Mouse (Mus musculus) splenic B cell, adult 2 months (primary cell): ENCODE measurements at regions not wholly inside any gene's neighbourhood (a gene's known extent, or its start where the extent isn't known, plus 50 kb on each side); places are given as distances from the start of the nearest gene placed in this dataset.

Source experiments
- DNase-seq: peaks from one replicate; pipeline ENCODE4 v3.0.0-alpha.2; 2011; ENCODE audit warnings: low read depth, low spot score
- H3K27me3 ChIP-seq: 2 replicates; pipeline ENCODE4 v1.6.1; 2012; ENCODE audit warnings: mild to moderate bottlenecking, low read length, moderate library complexity, mixed read lengths; ENCODE audit not compliant: control insufficient read depth, poor library complexity, insufficient read depth, severe bottlenecking
- H3K36me3 ChIP-seq: 2 replicates; pipeline ENCODE4 v1.6.1; 2012; ENCODE audit warnings: mild to moderate bottlenecking, low read length, moderate library complexity, mixed read lengths; ENCODE audit not compliant: control insufficient read depth, poor library complexity, insufficient read depth, severe bottlenecking

DNA sequence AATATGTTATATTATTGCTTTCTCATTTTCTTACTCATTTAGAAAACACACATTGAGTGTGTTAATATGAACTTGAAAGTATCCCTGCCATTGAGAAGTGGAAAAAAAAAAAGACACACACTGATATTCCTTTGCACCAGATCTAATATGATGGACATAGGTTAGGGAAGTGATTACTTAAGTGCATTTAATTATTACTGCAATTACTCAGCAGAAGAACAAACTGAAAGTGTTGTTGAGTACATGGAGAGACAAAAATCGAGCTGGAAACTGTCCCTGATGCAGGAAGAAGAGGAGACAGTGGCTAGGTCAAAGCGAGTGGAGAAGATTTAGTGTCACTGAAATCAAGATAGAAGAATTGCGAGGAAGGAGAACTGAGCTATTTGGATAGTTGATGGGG lies 88.8 kb upstream of the Vgll3 start:
- DNase-seq: no peak
- Histone ChIP-seq H3K36me3 (no peaks in the 10 kb centered on the region), H3K27me3 (no peaks in the 10 kb centered on the region)

DNA sequence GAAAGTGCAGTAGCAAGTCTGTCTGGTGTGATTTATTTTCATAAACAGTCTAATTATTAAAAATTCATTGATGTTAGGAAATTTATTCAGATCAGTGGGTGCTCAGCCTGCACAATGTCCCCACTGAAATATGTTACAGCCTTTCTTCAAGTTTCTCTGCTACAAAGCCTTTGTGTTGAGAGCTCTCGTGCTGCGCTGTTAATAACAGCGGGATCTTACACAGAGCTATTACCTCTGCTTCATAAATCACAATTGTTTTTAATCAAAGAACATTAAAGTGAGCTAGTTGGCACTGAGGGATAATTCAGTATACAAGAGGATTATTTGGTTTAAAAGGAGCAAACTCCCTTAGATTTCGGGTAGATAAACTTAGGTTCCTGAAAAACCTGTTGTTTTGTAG lies 85.7 kb upstream of the Vgll3 start:
- no peaks in the 10 kb centered on the region for H3K27me3 ChIP-seq
- H3K36me3 ChIP-seq: no peaks in the 10 kb centered on the region
- no peak for DNase-seq

DNA sequence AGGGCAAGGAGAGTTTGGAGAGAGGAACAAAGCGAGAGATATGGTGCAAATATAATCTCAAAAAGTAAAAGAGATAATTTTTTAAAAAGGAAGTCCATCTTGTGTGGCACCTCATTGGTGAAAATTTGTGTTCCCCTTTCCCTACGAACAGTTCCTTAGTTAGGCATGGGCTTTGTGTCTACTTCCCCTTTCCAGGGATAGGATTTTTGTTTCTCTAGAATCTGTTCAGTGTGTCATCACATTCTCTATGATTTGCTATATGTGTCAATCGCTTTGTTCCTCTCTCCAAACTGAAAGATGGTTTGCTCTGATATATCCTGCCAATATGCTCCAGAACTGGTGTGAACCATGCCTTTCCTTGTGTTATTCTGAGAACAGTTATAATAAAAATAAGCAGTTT lies 75.4 kb upstream of the Vgll3 start:
- H3K36me3 ChIP-seq: no peaks in the 10 kb centered on the region
- H3K27me3 ChIP-seq: no peaks in the 10 kb centered on the region
- no peak for DNase-seq

DNA sequence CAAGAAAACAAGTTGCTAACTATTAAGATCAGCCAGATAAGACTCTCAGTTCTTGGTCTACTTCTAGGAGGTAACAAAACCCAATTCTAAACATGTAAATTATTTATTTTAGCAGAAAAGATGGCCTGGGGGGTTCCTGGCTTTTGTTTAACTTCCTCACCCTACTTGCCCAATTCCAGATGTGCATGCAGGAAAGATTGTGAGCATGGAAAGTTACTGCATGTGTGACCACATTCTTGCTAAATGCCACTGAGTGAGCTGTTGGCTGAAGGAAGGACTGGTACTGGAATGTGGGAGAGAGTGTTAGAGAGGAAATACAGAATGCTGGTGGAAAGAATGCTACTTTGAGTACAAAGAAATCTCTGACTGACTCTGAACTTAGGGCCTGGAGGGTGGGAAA lies 72.1 kb upstream of the Vgll3 start:
- no peak for DNase-seq
- H3K27me3 ChIP-seq: no peaks in the 10 kb centered on the region
- H3K36me3 ChIP-seq: no peaks in the 10 kb centered on the region

DNA sequence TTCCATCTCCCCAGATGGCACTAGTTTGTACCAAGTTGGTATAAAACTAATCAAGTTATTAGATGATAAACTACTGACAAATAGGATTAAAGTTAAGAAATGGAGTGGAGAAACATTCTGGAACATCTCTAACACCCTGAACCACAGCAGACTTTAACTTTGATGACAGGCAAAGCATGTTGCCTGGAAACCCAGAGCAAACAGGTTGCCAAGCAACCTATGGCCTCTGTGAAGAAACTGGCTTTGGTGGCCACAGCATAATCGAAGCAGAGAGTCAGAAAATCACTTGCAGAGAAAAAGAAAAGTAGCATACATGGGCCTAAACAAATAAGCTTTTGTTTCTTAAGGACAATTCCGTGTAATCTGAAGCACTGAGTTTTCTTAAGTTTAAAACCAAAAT lies 59.4 kb upstream of the Vgll3 start:
- Histone ChIP-seq H3K27me3 (no peaks in the 10 kb centered on the region), H3K36me3 (no peaks in the 10 kb centered on the region)
- no peak for DNase-seq
